Mouse (Mus musculus): ENCODE results near the gene Nlrp3.

- TF ChIP-seq CTCF (IDR thresholded peaks at IDR 0.05), result no peak
- no peak for TF ChIP-seq POLR2A (IDR thresholded peaks at IDR 0.05; ENCODE audit: insufficient read depth, low read depth, low read length)
Measured at GRCm38 (mm10) chr11:59530870-59531535, 10.4 kb upstream of the Nlrp3 start.

Data from heart, adult 2 months (tissue).